Mouse (Mus musculus) layer of hippocampus, adult 9-11 months (tissue): ENCODE results near the gene 1700125H20Rik.

Experiments used
- DNase-seq: peaks from one replicate; pipeline ENCODE4 v3.0.0; 2022

The 1700125H20Rik gene

GRCm38 (mm10) chr11:85184839-85185238 lies 14.6 kb downstream of the 1700125H20Rik start:
- DNase-seq, result no peak

- no peak for DNase-seq
These were observed 18.9 kb downstream of the 1700125H20Rik start for GRCm38 (mm10) chr11:85189110-85189509.

- no peak for DNase-seq
These were observed 20.5 kb downstream of the 1700125H20Rik start for GRCm38 (mm10) chr11:85190741-85191140.

- no peak for DNase-seq
These were observed 24.0 kb downstream of the 1700125H20Rik start for GRCm38 (mm10) chr11:85194206-85194605.

GRCm38 (mm10) chr11:85196046-85196445 lies 25.8 kb downstream of the 1700125H20Rik start:
- DNase-seq, result no peak

GRCm38 (mm10) chr11:85198906-85199305 lies 28.7 kb downstream of the 1700125H20Rik start:
- no peak for DNase-seq

GRCm38 (mm10) chr11:85206231-85206630 lies 36.0 kb downstream of the 1700125H20Rik start:
- DNase-seq, result no peak

- DNase-seq, result no peak
These were observed 40.9 kb downstream of the 1700125H20Rik start for GRCm38 (mm10) chr11:85211151-85211550.

- DNase-seq, result no peak
These were observed 43.0 kb downstream of the 1700125H20Rik start for GRCm38 (mm10) chr11:85213215-85213614.

GRCm38 (mm10) chr11:85214679-85215078 lies 44.5 kb downstream of the 1700125H20Rik start:
- no peak for DNase-seq

- no peak for DNase-seq
These were observed 48.8 kb downstream of the 1700125H20Rik start for GRCm38 (mm10) chr11:85219014-85219413.

- no peak for DNase-seq
These were observed 52.4 kb downstream of the 1700125H20Rik start for GRCm38 (mm10) chr11:85222561-85222960.

GRCm38 (mm10) chr11:85223248-85223647 lies 53.0 kb downstream of the 1700125H20Rik start:
- DNase-seq, result no peak
